Mouse (Mus musculus) heart, postnatal 0 days (tissue): ENCODE measurements around the gene Zpbp.

Source experiments
- CTCF ChIP-seq: IDR thresholded peaks from 2 replicates; pipeline ENCODE4 v1.5.1; 2016; ENCODE audit warnings: antibody characterized with exemption, control low read depth, low read depth
- EP300 ChIP-seq: IDR thresholded peaks from 2 replicates; pipeline ENCODE4 v1.6.1; 2016; ENCODE audit warnings: antibody characterized with exemption, low read depth

GRCm38 (mm10) chr11:11468924-11469323, 6.7 kb upstream of the Zpbp start:
- TF ChIP-seq CTCF (no peak), EP300 (no peak)
